Comparison of ENCODE assay signal across 23 mouse cellular contexts in genomic region chr11:46263291-46263690, GRCm38 (mm10). TPM values are rescaled to one million over a fixed set of nuclear protein-coding genes. Genes with fewer than 3 reads are reported as not detected.
A peak's percentile ranks its signal among the peaks of the same experiment; 100 is the strongest.
DNase-seq lines count a peak whose midpoint lies in the region; ATAC-seq and TF ChIP-seq lines count a peak whose summit lies in the region.
"Had no signal": no experiment of that assay in that cellular context is flagged by ENCODE, and none has a peak within 500 bp of the region (broad histone marks: within the 10 kb centered on the region; RNA-seq: fewer than 3 reads in every experiment).

No protein-coding gene starts in this region.

- H3K27me3 ChIP-seq in midbrain, embryonic 11.5 days (ENCODE audit: control insufficient read depth, insufficient read depth, low read length), result no peaks in the 10 kb centered on the region
- H3K27me3 ChIP-seq in midbrain, postnatal 0 days (ENCODE audit: insufficient read depth, low read length), result no peaks in the 10 kb centered on the region
- H3K27me3 ChIP-seq: embryonic facial prominence, embryonic 13.5 days; embryonic facial prominence, embryonic 15.5 days; forebrain, embryonic 12.5 days had no signal

- intact Hi-C loops in gastrocnemius, adult 2 months (cut with DNase I), result no loop called here
- intact Hi-C loops in gastrocnemius, postnatal 14 days (cut with DNase I; ENCODE audit: low total_unique reads), result no loop called here

- 93% methylated on average over 11 of the region's 11 CpGs for WGBS in midbrain, embryonic 11.5 days
- 95% methylated on average over 11 of the region's 11 CpGs for WGBS in midbrain, postnatal 0 days

- H3K4me1 ChIP-seq in midbrain, embryonic 11.5 days (ENCODE audit: control insufficient read depth, insufficient read depth, low read length), result no peaks in the 10 kb centered on the region
- no peaks in the 10 kb centered on the region for H3K4me1 ChIP-seq in midbrain, postnatal 0 days (ENCODE audit: insufficient read depth, low read length)
- H3K4me1 ChIP-seq: embryonic facial prominence, embryonic 15.5 days; forebrain, embryonic 10.5 days; forebrain, embryonic 12.5 days had no signal

- no peak overlapping the region for H3K4me3 ChIP-seq in gastrocnemius, adult 2 months
- H3K4me3 ChIP-seq in midbrain, embryonic 11.5 days (ENCODE audit: low read depth, low read length), result no peak overlapping the region
- H3K4me3 ChIP-seq in midbrain, postnatal 0 days (ENCODE audit: low read depth, low read length), result no peak overlapping the region
- H3K4me3 ChIP-seq: embryonic facial prominence, embryonic 13.5 days; embryonic facial prominence, embryonic 15.5 days; erythroblast, embryonic 14.5 days; forebrain, embryonic 10.5 days; forebrain, embryonic 12.5 days had no signal

- peak; percentile 36 for DNase-seq in adrenal gland, postnatal 14 days
- DNase-seq in adrenal gland, adult 18-20 months (ENCODE audit: low spot score in 2 of 2), result no peak
- DNase-seq in gastrocnemius, adult 2 months, result no peak
- no peak for DNase-seq in gastrocnemius, postnatal 14 days
- DNase-seq in midbrain, embryonic 11.5 days (ENCODE audit: low spot score, missing footprints), result peak; percentile 17
- no peak for DNase-seq in midbrain, postnatal 0 days (ENCODE audit: low spot score)
- DNase-seq in spleen, postnatal 14 days (ENCODE audit: low spot score in 2 of 2), result no peak
- DNase-seq: adrenal gland, postnatal 10 days; cerebellum, adult 11 months; cerebellum, adult 18-20 months; cerebellum, adult 8-10 months; cerebellum, adult 9-11 months; cerebellum, postnatal 14 days; cerebellum, postnatal 36 days; embryo, embryonic 11 days had no signal

- no peak overlapping the region for H3K9ac ChIP-seq in midbrain, embryonic 11.5 days (ENCODE audit: low read length)
- H3K9ac ChIP-seq in midbrain, postnatal 0 days (replicated peaks; ENCODE audit: low read length, poor library complexity, severe bottlenecking), result no peak overlapping the region
- H3K9ac ChIP-seq: embryonic facial prominence, embryonic 13.5 days; embryonic facial prominence, embryonic 15.5 days; forebrain, embryonic 12.5 days had no signal

- no peak for TF ChIP-seq CTCF in gastrocnemius, adult 2 months (IDR thresholded peaks at IDR 0.05)
- no peak for TF ChIP-seq CTCF in midbrain, postnatal 0 days (IDR thresholded peaks at IDR 0.05)

- H3K36me3 ChIP-seq in midbrain, embryonic 11.5 days (ENCODE audit: control insufficient read depth, insufficient read depth, low read length), result peaks cover 5% of the 10 kb centered on the region; the same call in 1 of the 2 replicates
- peaks cover 66% of the 10 kb centered on the region for H3K36me3 ChIP-seq in midbrain, postnatal 0 days (ENCODE audit: insufficient read depth, low read length)
- H3K36me3 ChIP-seq: embryonic facial prominence, embryonic 15.5 days had no signal

- H3K27ac ChIP-seq in gastrocnemius, adult 2 months, result peak overlapping the region; percentile 52
- no peak overlapping the region for H3K27ac ChIP-seq in midbrain, embryonic 11.5 days (ENCODE audit: low read depth, low read length)
- H3K27ac ChIP-seq in midbrain, postnatal 0 days (ENCODE audit: low read depth, low read length), result no peak overlapping the region
- H3K27ac ChIP-seq: embryonic facial prominence, embryonic 13.5 days; embryonic facial prominence, embryonic 15.5 days; forebrain, embryonic 10.5 days; forebrain, embryonic 12.5 days had no signal

- no peaks in the 10 kb centered on the region for H3K9me3 ChIP-seq in midbrain, embryonic 11.5 days (ENCODE audit: control insufficient read depth, low read length)
- no peaks in the 10 kb centered on the region for H3K9me3 ChIP-seq in midbrain, postnatal 0 days (ENCODE audit: low read length)
- H3K9me3 ChIP-seq: embryonic facial prominence, embryonic 13.5 days; embryonic facial prominence, embryonic 15.5 days; forebrain, embryonic 10.5 days; forebrain, embryonic 12.5 days had no signal

- ATAC-seq in midbrain, embryonic 11.5 days (ENCODE audit: low FRiP score), result no peak
- no peak for ATAC-seq in midbrain, postnatal 0 days (ENCODE audit: low FRiP score)
- ATAC-seq: forebrain, embryonic 14.5 days; forebrain, embryonic 16.5 days had no signal

- H3K4me2 ChIP-seq in midbrain, embryonic 11.5 days, result no peak overlapping the region
- no peak overlapping the region for H3K4me2 ChIP-seq in midbrain, postnatal 0 days (ENCODE audit: low read depth, low read length, poor library complexity, severe bottlenecking)
- H3K4me2 ChIP-seq: embryonic facial prominence, embryonic 13.5 days; embryonic facial prominence, embryonic 15.5 days; forebrain, embryonic 12.5 days had no signal

RNA-seq across cellular contexts. Expression of gene Fndc9, which starts 28.0 kb away (rescaled TPM):
- not detected in 2 replicates for total RNA-seq in adrenal gland, postnatal 14 days (2021)
- total RNA-seq in adrenal gland, adult 18-20 months (2021), result not detected
- not detected for total RNA-seq in gastrocnemius, adult 2 months (2021)
- not detected for total RNA-seq in gastrocnemius, postnatal 14 days (2021)
- polyA plus RNA-seq in midbrain, embryonic 11.5 days (2014; fragmentation: Nextera tagmentation; extraction: Ambion mirVana), result 1.1 and 1.2 TPM in 2 replicates
- total RNA-seq in midbrain, postnatal 0 days (2014; rRNA removed), result 11.8 and 12.2 TPM in 2 replicates
- 18.9 and 20.8 TPM in 2 replicates for polyA plus RNA-seq in midbrain, postnatal 0 days (2015; fragmentation: Nextera tagmentation; extraction: Ambion mirVana)
- total RNA-seq: adrenal gland, postnatal 10 days; adrenal gland, postnatal 4 days had no signal
- polyA plus RNA-seq: erythroblast, embryonic 14.5 days had no signal

RNA-seq across cellular contexts. Expression of gene Cyfip2, which starts 49.4 kb away (rescaled TPM):
- total RNA-seq in adrenal gland, postnatal 14 days (2021), result 47.1 and 47.7 TPM in 2 replicates
- 10 to 100 TPM; 55.9 to 77.0 TPM for total RNA-seq in adrenal gland, adult 18-20 months (2021)
- 10 to 100 TPM in 1 of 2 experiments, 1 to 10 TPM in 1; 2.3 to 10.1 TPM for total RNA-seq in gastrocnemius, adult 2 months (2021)
- total RNA-seq in gastrocnemius, postnatal 14 days (2021), result under 1 TPM; 0.49 to 0.70 TPM
- polyA plus RNA-seq in midbrain, embryonic 11.5 days (2014; fragmentation: Nextera tagmentation; extraction: Ambion mirVana), result 34.0 and 40.4 TPM in 2 replicates
- total RNA-seq in midbrain, postnatal 0 days (2014; rRNA removed), result 133 and 141 TPM in 2 replicates
- 79.4 and 83.7 TPM in 2 replicates for polyA plus RNA-seq in midbrain, postnatal 0 days (2015; fragmentation: Nextera tagmentation; extraction: Ambion mirVana)

Comparison
In these comparisons a context has a peak if more than half of its experiments do, and no peak if none do; other contexts are left out.
1. DNase-seq: peak in adrenal gland, postnatal 14 days (single experiment) and midbrain, embryonic 11.5 days (single experiment); none in adrenal gland, adult 18-20 months (0 of 2), gastrocnemius, adult 2 months (single experiment), gastrocnemius, postnatal 14 days (single experiment), midbrain, postnatal 0 days (single experiment) and spleen, postnatal 14 days (0 of 2).
2. RNA of gene Fndc9, which starts 28.0 kb away (total RNA-seq): 11.8 to 12.2 TPM in midbrain, postnatal 0 days; not detected in adrenal gland, postnatal 14 days, not detected in adrenal gland, adult 18-20 months, not detected in gastrocnemius, adult 2 months and not detected in gastrocnemius, postnatal 14 days; every median in the first group is over 10 times any median in the second.